Mouse (Mus musculus) myocyte (in vitro differentiated cells): Measurements from ENCODE around the gene Zscan2. TPM values are rescaled to one million over a fixed set of nuclear protein-coding genes. Genes with fewer than 3 reads are reported as not detected.

Source experiments
- H3K27me3 ChIP-seq: one replicate; pipeline ENCODE4 v1.6.1; 2011; ENCODE audit not compliant: control insufficient read depth, insufficient read depth, insufficient read length
- H3K36me3 ChIP-seq: one replicate; pipeline ENCODE4 v1.6.1; 2011; ENCODE audit not compliant: control insufficient read depth, insufficient read depth
- H3K4me2 ChIP-seq: one replicate; pipeline ENCODE4 v1.6.1; 2011; ENCODE audit warnings: low read depth, control low read depth
- H3K4me3 ChIP-seq: one replicate; pipeline ENCODE4 v1.5.1; 2011; ENCODE audit warnings: mild to moderate bottlenecking, control low read depth, moderate library complexity
- H3K79me2 ChIP-seq: one replicate; pipeline ENCODE4 v1.6.1; 2011; ENCODE audit not compliant: control insufficient read depth, insufficient read depth
- H3ac ChIP-seq: one replicate; pipeline ENCODE4 v1.6.1; 2011; ENCODE audit not compliant: control insufficient read depth, insufficient read length
- CEBPB ChIP-seq: IDR thresholded peaks from 2 replicates; pipeline ENCODE4 v1.6.1; 2011; ENCODE audit warnings: mild to moderate bottlenecking, moderate library complexity; ENCODE audit not compliant: poor library complexity, insufficient read depth, severe bottlenecking
- E2F4 ChIP-seq: IDR thresholded peaks from one replicate; pipeline ENCODE4 v1.6.1; 2011; ENCODE audit warnings: mild to moderate bottlenecking, control low read depth, moderate library complexity; ENCODE audit not compliant: insufficient read depth
- MAX ChIP-seq: IDR thresholded peaks from one replicate; pipeline ENCODE4 v1.6.1; 2011; ENCODE audit warnings: low read depth, mild to moderate bottlenecking, control low read depth
- MYOD1 ChIP-seq, 3 experiments: IDR thresholded peaks; one replicate each; pipeline ENCODE4 v1.6.1; 2011; ENCODE audit warnings: control low read depth in 2 of 3, low read depth in 2 of 3, mild to moderate bottlenecking in 2 of 3, moderate library complexity in 1 of 3; ENCODE audit not compliant: insufficient read length in 2 of 3, control insufficient read depth in 1 of 3
- MYOG ChIP-seq, 3 experiments: IDR thresholded peaks; one replicate each; pipeline ENCODE4 v1.6.1; 2011; ENCODE audit warnings: control low read depth in 2 of 3, low read depth in 2 of 3, mild to moderate bottlenecking in 2 of 3; ENCODE audit not compliant: insufficient read length in 2 of 3, control insufficient read depth in 1 of 3, insufficient read depth in 1 of 3
- POLR2A ChIP-seq: IDR thresholded peaks from one replicate; pipeline ENCODE4 v1.6.1; 2011; ENCODE audit warnings: low read depth, mild to moderate bottlenecking, control low read depth, moderate library complexity; ENCODE audit not compliant: insufficient read length
- POLR2AphosphoS2 ChIP-seq: IDR thresholded peaks from one replicate; pipeline ENCODE4 v1.6.1; 2011; ENCODE audit warnings: low read depth, control low read depth; ENCODE audit not compliant: insufficient read length
- REST ChIP-seq: IDR thresholded peaks from one replicate; pipeline ENCODE4 v1.6.1; 2011; ENCODE audit warnings: mild to moderate bottlenecking, control low read depth, moderate library complexity; ENCODE audit not compliant: insufficient read depth, insufficient read length
- SRF ChIP-seq: IDR thresholded peaks from one replicate; pipeline ENCODE4 v1.6.1; 2011; ENCODE audit warnings: low read depth; ENCODE audit not compliant: control insufficient read depth, insufficient read length
- TCF12 ChIP-seq: IDR thresholded peaks from one replicate; pipeline ENCODE4 v1.6.1; 2011; ENCODE audit warnings: mild to moderate bottlenecking, control low read depth; ENCODE audit not compliant: poor library complexity, insufficient read depth, severe bottlenecking
- TCF3 ChIP-seq: IDR thresholded peaks from one replicate; pipeline ENCODE4 v1.6.1; 2011; ENCODE audit warnings: low read depth, control low read depth; ENCODE audit not compliant: insufficient read length
- USF1 ChIP-seq: IDR thresholded peaks from one replicate; pipeline ENCODE4 v1.6.1; 2011; ENCODE audit warnings: low read depth, mild to moderate bottlenecking, control low read depth, moderate library complexity
- polyA plus RNA-seq: library from polyadenylated mRNA; unstranded; fragments of >200 nt; fragmentation: generic; extraction: Trizol; gene quantifications from one replicate; pipeline ENCODE4 v1.2.1, GENCODE M21; 2012; ENCODE audit warnings: missing spikeins

Zscan2 gene
- polyA plus RNA-seq, 1 experiment: 6.3 TPM

DNA sequence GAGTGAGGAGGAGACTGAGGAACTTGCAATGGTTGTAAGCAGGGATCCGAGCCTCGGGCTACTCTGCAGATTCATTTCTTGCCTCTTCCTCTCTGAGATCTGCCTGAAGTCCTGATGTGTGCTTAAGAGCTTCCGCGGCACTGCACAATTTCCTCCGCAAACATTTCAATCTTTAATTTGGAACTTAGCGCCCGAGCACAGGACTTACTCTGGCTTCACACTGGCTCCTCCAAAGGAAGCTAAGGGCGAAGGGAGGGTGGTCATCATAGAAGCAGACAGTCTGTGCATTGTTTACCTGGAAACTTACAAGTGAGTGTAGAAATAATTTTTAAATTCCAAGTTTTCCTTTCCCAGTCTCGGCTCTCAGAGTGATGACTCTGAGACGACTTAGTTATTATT is 14.4 kb upstream of the Zscan2 start:
- Histone ChIP-seq H3K27me3 (no peaks in the 10 kb centered on the region), H3ac (no peak overlapping the region), H3K36me3 (peaks cover 3% of the 10 kb centered on the region), H3K4me2 (no peak overlapping the region), H3K79me2 (peaks cover 11% of the 10 kb centered on the region), H3K4me3 (no peak overlapping the region)
- no peak for TF ChIP-seq CEBPB
- no peak for TF ChIP-seq SRF
- TF ChIP-seq MYOG (IDR thresholded peaks at IDR 0.05; ENCODE audit: control insufficient read depth in 1 of 3, insufficient read depth in 1 of 3, insufficient read length in 2 of 3, low read depth in 2 of 3): no peak

GRCm38 (mm10) chr7:80846709-80847108 is 14.0 kb upstream of the Zscan2 start:
- no peak overlapping the region for H3K4me3 ChIP-seq
- no peak for TF ChIP-seq MAX
- TF ChIP-seq REST: no peak
- no peak for TF ChIP-seq MYOD1 (IDR thresholded peaks at IDR 0.05; ENCODE audit: control insufficient read depth in 1 of 3, insufficient read length in 2 of 3, low read depth in 2 of 3)
- TF ChIP-seq USF1: no peak
- TF ChIP-seq POLR2AphosphoS2: no peak
- TF ChIP-seq E2F4: no peak
- no peak for TF ChIP-seq SRF
- TF ChIP-seq CEBPB: no peak
- peaks cover 11% of the 10 kb centered on the region for H3K79me2 ChIP-seq
- H3K36me3 ChIP-seq: peaks cover 3% of the 10 kb centered on the region
- H3K4me2 ChIP-seq: no peak overlapping the region
- no peak overlapping the region for H3ac ChIP-seq
- H3K27me3 ChIP-seq: no peaks in the 10 kb centered on the region

- H3K4me2 ChIP-seq: peak overlapping the region; percentile 28
- peaks cover 3% of the 10 kb centered on the region for H3K36me3 ChIP-seq
- no peaks in the 10 kb centered on the region for H3K27me3 ChIP-seq
- no peak overlapping the region for H3K4me3 ChIP-seq
- no peaks in the 10 kb centered on the region for H3K79me2 ChIP-seq
- TF ChIP-seq TCF3: no peak
- no peak for TF ChIP-seq SRF
- TF ChIP-seq CEBPB: no peak
- TF ChIP-seq POLR2A: no peak
- H3ac ChIP-seq: no peak overlapping the region
These were observed 11.5 kb upstream of the Zscan2 start for GRCm38 (mm10) chr7:80849267-80849666.

DNA sequence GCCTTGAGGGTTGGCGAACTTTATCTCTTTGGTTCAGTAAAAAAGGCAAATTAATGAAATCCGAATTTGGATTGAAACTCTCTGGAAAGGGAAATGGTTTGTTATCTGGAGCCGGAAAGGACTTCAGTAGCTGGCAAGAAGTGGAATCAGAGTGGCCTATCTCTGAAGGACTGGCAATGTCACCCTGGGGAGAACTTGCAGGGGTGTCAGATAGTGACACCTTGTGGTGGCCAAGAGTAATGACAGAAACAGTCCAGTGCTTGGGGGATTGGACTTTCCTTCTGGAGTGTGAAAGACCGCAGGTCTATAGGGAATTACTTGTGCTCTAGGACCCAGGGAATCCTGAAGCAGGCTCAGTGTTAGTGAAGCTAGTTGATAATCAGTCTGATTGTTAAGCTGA is 11.0 kb upstream of the Zscan2 start:
- peak overlapping the region; percentile 28 for H3K4me2 ChIP-seq
- H3K79me2 ChIP-seq: no peaks in the 10 kb centered on the region
- H3K4me3 ChIP-seq: no peak overlapping the region
- no peaks in the 10 kb centered on the region for H3K27me3 ChIP-seq
- H3K36me3 ChIP-seq: peaks cover 3% of the 10 kb centered on the region
- H3ac ChIP-seq: no peak overlapping the region
- no peak for TF ChIP-seq REST
- TF ChIP-seq MYOD1 (IDR thresholded peaks at IDR 0.05; ENCODE audit: control insufficient read depth in 1 of 3, insufficient read length in 2 of 3, low read depth in 2 of 3): no peak
- no peak for TF ChIP-seq POLR2AphosphoS2
- no peak for TF ChIP-seq SRF
- TF ChIP-seq TCF12: no peak
- TF ChIP-seq E2F4: no peak
- TF ChIP-seq MYOG (IDR thresholded peaks at IDR 0.05; ENCODE audit: control insufficient read depth in 1 of 3, insufficient read depth in 1 of 3, insufficient read length in 2 of 3, low read depth in 2 of 3): no peak

- Histone ChIP-seq H3K27me3 (no peaks in the 10 kb centered on the region), H3ac (no peak overlapping the region), H3K79me2 (no peaks in the 10 kb centered on the region), H3K4me3 (no peak overlapping the region), H3K36me3 (peaks cover 3% of the 10 kb centered on the region), H3K4me2 (no peak overlapping the region)
- TF ChIP-seq SRF: no peak
- TF ChIP-seq MYOD1 (IDR thresholded peaks at IDR 0.05; ENCODE audit: control insufficient read depth in 1 of 3, insufficient read length in 2 of 3, low read depth in 2 of 3): no peak
- TF ChIP-seq USF1: no peak
- no peak for TF ChIP-seq E2F4
These were observed 10.2 kb upstream of the Zscan2 start for GRCm38 (mm10) chr7:80850520-80850919.

- Histone ChIP-seq H3K36me3 (no peaks in the 10 kb centered on the region), H3K27me3 (no peaks in the 10 kb centered on the region), H3K4me2 (no peak overlapping the region), H3ac (no peak overlapping the region), H3K79me2 (no peaks in the 10 kb centered on the region), H3K4me3 (no peak overlapping the region)
- TF ChIP-seq TCF12 (no peak), POLR2AphosphoS2 (no peak), POLR2A (no peak), MYOG (IDR thresholded peaks at IDR 0.05; ENCODE audit: control insufficient read depth in 1 of 3, insufficient read depth in 1 of 3, insufficient read length in 2 of 3, low read depth in 2 of 3) (no peak), CEBPB (no peak), E2F4 (no peak), MAX (no peak), MYOD1 (IDR thresholded peaks at IDR 0.05; ENCODE audit: control insufficient read depth in 1 of 3, insufficient read length in 2 of 3, low read depth in 2 of 3) (no peak), TCF3 (no peak), SRF (no peak), USF1 (no peak), REST (no peak)
These were observed 7.5 kb upstream of the Zscan2 start for GRCm38 (mm10) chr7:80853218-80853617.
